Mouse (Mus musculus) heart, embryonic 12.5 days (tissue): ENCODE results near the gene 6430531B16Rik. TPM values are rescaled to one million over a fixed set of nuclear protein-coding genes. Genes with fewer than 3 reads are reported as not detected.

Source experiments
- ATAC-seq: fragments of 200-750 bp; cut with Nextera tagmentation; 2 replicates; pipeline ENCODE4 v1.8.0; 2017; ENCODE audit warnings: moderate TSS enrichment, moderate library complexity; ENCODE audit not compliant: insufficient number of reproducible peaks, low FRiP score
- H3K27ac ChIP-seq: fragments of 300-500 bp; sonication (generic); 2 replicates; pipeline ENCODE4 v1.5.1; 2016; ENCODE audit warnings: mild to moderate bottlenecking, moderate library complexity; ENCODE audit not compliant: poor library complexity, severe bottlenecking
- H3K27me3 ChIP-seq: fragments of 300-500 bp; sonication (generic); replicated peaks from 2 replicates; pipeline ENCODE4 v1.6.1; 2016; ENCODE audit warnings: mild to moderate bottlenecking, moderate library complexity
- H3K36me3 ChIP-seq: fragments of 300-500 bp; sonication (generic); 2 replicates; pipeline ENCODE4 v1.6.1; 2016; ENCODE audit warnings: mild to moderate bottlenecking, moderate library complexity
- H3K4me1 ChIP-seq: fragments of 300-500 bp; sonication (generic); replicated peaks from 2 replicates; pipeline ENCODE4 v1.6.1; 2016; ENCODE audit warnings: mild to moderate bottlenecking
- H3K4me2 ChIP-seq: fragments of 300-500 bp; sonication (generic); 2 replicates; pipeline ENCODE4 v1.6.1; 2016; ENCODE audit warnings: mild to moderate bottlenecking, moderate library complexity
- H3K4me3 ChIP-seq: fragments of 300-500 bp; sonication (generic); 2 replicates; pipeline ENCODE4 v1.5.1; 2016; ENCODE audit warnings: mild to moderate bottlenecking
- H3K9ac ChIP-seq: fragments of 300-500 bp; sonication (generic); 2 replicates; pipeline ENCODE4 v1.6.1; 2016; ENCODE audit warnings: mild to moderate bottlenecking, moderate library complexity
- H3K9me3 ChIP-seq: fragments of 300-500 bp; sonication (generic); replicated peaks from 2 replicates; pipeline ENCODE4 v1.6.1; 2016; ENCODE audit warnings: mild to moderate bottlenecking, moderate library complexity
- WGBS: fragments of 180-500 bp; shearing (Covaris S2); methylation state at CpG from one replicate; pipeline ENCODE4 v1.1.7; 2016; 5-methylcytosine and 5-hydroxymethylcytosine counted together
- microRNA counts: library from miRNA; unstranded; fragments of <30 nt; microRNA quantifications from one replicate; lab custom pipeline; 2017
- microRNA-seq: library from miRNA; unstranded; fragments of <30 nt; microRNA quantifications from one replicate; pipeline ENCODE4, GENCODE M21; 2017
- polyA plus RNA-seq: library from polyadenylated mRNA; unstranded; fragments of >200 nt; fragmentation: Nextera tagmentation; extraction: Ambion mirVana; gene quantifications from 2 replicates; pipeline ENCODE4 v1.2.1, GENCODE M21; 2016

The 6430531B16Rik gene
- polyA plus RNA-seq, 1 experiment from 2014 or later: 0.27 TPM

- Histone ChIP-seq H3K9me3 (no peaks in the 10 kb centered on the region), H3K36me3 (no peaks in the 10 kb centered on the region), H3K27me3 (peaks cover 68% of the 10 kb centered on the region), H3K9ac (no peak overlapping the region), H3K4me1 (no peaks in the 10 kb centered on the region), H3K4me3 (no peak overlapping the region), H3K4me2 (no peak overlapping the region), H3K27ac (no peak overlapping the region)
- WGBS: 65% methylated on average over 3 of the region's 3 CpGs
- ATAC-seq: no peak
Measured at GRCm38 (mm10) chr7:139937138-139937537, 41.4 kb downstream of the 6430531B16Rik start.

GRCm38 (mm10) chr7:139936705-139937104, 41.9 kb downstream of the 6430531B16Rik start:
- peaks cover 68% of the 10 kb centered on the region for H3K27me3 ChIP-seq
- WGBS: 80% methylated on average over 10 of the region's 10 CpGs
- no peaks in the 10 kb centered on the region for H3K36me3 ChIP-seq
- no peaks in the 10 kb centered on the region for H3K9me3 ChIP-seq
- no peak for ATAC-seq
- no peak overlapping the region for H3K4me3 ChIP-seq
- no peaks in the 10 kb centered on the region for H3K4me1 ChIP-seq
- no peak overlapping the region for H3K4me2 ChIP-seq
- H3K27ac ChIP-seq: no peak overlapping the region
- no peak overlapping the region for H3K9ac ChIP-seq

GRCm38 (mm10) chr7:139930732-139931131, 47.8 kb downstream of the 6430531B16Rik start:
- H3K4me1 ChIP-seq: no peaks in the 10 kb centered on the region
- H3K4me2 ChIP-seq: no peak overlapping the region
- 17% methylated on average over 11 of the region's 11 CpGs for WGBS
- ATAC-seq: no peak
- no peak overlapping the region for H3K9ac ChIP-seq
- peaks cover 66% of the 10 kb centered on the region; the same call in 1 of the 2 replicates for H3K27me3 ChIP-seq
- no peaks in the 10 kb centered on the region for H3K9me3 ChIP-seq
- no peak overlapping the region for H3K27ac ChIP-seq
- H3K36me3 ChIP-seq: no peaks in the 10 kb centered on the region
- H3K4me3 ChIP-seq: no peak overlapping the region

MicroRNAs encoded within 50 kb of the gene (microRNA counts, 519-probe panel; counts per million panel counts)
- not detected for microRNA mmu-miR-202-3p (lab: Ali Mortazavi, UCI)
- microRNA mmu-miR-202-5p (lab: Ali Mortazavi, UCI): not detected

Small RNA genes lying within 50 kb of the gene (microRNA-seq; reads per million reads assigned to microRNA genes)
- not detected for gene Mir202
- gene Mir7062: 0.94 reads per million
- gene mmu-mir-7686: not detected

Other genes starting within 250 kb of the 6430531B16Rik start
- 0.05 and 0.18 TPM in 2 replicates for gene Adgra1, start 144.6 kb downstream of the 6430531B16Rik start, polyA plus RNA-seq
- gene Kndc1, start 84.1 kb downstream of the 6430531B16Rik start, polyA plus RNA-seq: 0.06 TPM in 1 of 2 replicates, not detected in the other
- not detected in 2 replicates for gene Utf1, start 35.0 kb downstream of the 6430531B16Rik start, polyA plus RNA-seq
- gene Adam8, start 13.8 kb upstream of the 6430531B16Rik start, polyA plus RNA-seq: 0.61 and 1.0 TPM in 2 replicates
- gene Zfp511, start 57.6 kb upstream of the 6430531B16Rik start, polyA plus RNA-seq: 30.9 and 37.1 TPM in 2 replicates
- gene Tubgcp2, start 57.9 kb upstream of the 6430531B16Rik start, polyA plus RNA-seq: 41.4 and 41.7 TPM in 2 replicates
- gene Msx3, start 70.3 kb upstream of the 6430531B16Rik start, polyA plus RNA-seq: not detected in 2 replicates
- gene Caly, start 103.8 kb upstream of the 6430531B16Rik start, polyA plus RNA-seq: 0.36 and 0.59 TPM in 2 replicates
- gene Prap1, start 114.6 kb upstream of the 6430531B16Rik start, polyA plus RNA-seq: 0.44 TPM in 1 of 2 replicates, not detected in the other
- 75.4 and 83.0 TPM in 2 replicates for gene Fuom, start 123.7 kb upstream of the 6430531B16Rik start, polyA plus RNA-seq
- gene Paox, start 137.0 kb upstream of the 6430531B16Rik start, polyA plus RNA-seq: 14.5 and 16.3 TPM in 2 replicates
- 174 and 176 TPM in 2 replicates for gene Echs1, start 137.7 kb upstream of the 6430531B16Rik start, polyA plus RNA-seq
- gene Mtg1, start 158.8 kb upstream of the 6430531B16Rik start, polyA plus RNA-seq: 28.3 and 28.9 TPM in 2 replicates
- 0.08 TPM in 1 of 2 replicates, not detected in the other for gene Sprn, start 176.1 kb upstream of the 6430531B16Rik start, polyA plus RNA-seq
- gene Olfr522, start 186.0 kb upstream of the 6430531B16Rik start, polyA plus RNA-seq: not detected in 2 replicates
- gene Olfr523, start 194.5 kb upstream of the 6430531B16Rik start, polyA plus RNA-seq: not detected in 2 replicates
- gene Olfr524, start 227.2 kb upstream of the 6430531B16Rik start, polyA plus RNA-seq: not detected in 2 replicates
- not detected in 2 replicates for gene Cd163l1, start 239.5 kb upstream of the 6430531B16Rik start, polyA plus RNA-seq